Mouse (Mus musculus): Measurements from ENCODE around the gene Polk. TPM values are rescaled to one million over a fixed set of nuclear protein-coding genes. Genes with fewer than 3 reads are reported as not detected.

Polk gene
- polyA plus RNA-seq, 1 experiment from 2014 or later: 8.4 TPM

DNA sequence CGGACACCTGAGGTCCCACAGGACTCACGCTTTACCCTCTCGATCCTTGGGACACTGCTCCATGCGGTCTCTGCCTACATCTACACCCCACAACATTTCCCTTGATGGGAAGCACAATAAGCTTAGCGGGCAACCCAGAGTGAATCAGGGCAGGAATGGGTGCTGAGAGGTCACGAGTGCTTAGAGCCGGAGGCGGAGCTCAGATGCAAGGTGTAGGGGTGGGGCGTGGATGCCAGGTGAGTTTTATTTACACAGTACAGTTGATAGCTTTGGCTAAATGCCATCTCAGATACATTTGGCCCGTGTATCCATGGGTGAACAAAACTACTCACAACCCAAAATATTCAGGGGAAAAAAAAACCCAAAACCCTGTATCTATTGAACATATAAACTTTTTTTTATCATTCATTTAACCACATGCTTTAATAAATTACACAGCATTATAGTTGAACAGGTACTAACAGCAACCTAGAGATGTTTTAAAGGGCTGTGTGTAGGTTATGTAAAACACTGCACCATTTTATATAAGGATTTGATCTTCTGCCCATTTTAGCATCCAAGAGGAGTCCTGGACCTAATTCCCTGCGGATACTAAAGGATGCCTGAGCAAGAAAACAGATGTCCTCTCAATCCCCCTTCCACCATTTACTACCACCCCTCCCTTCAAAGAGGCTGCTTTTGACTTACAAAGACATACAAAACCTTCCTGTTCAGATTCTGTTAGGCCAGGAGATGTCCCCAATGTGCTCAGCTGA, 90.8 kb downstream of the Polk start:
- Histone ChIP-seq H3K4me1 (no peaks in the 10 kb centered on the region), H3K9me3 (no peaks in the 10 kb centered on the region), H3K4me2 (no peak overlapping the region), H3K27ac (no peak overlapping the region), H3K27me3 (no peaks in the 10 kb centered on the region), H3K9ac (no peak overlapping the region), H3K36me3 (replicated peaks) (no peaks in the 10 kb centered on the region), H3K4me3 (replicated peaks) (no peak overlapping the region)
- WGBS: 92% methylated on average over 11 of the region's 11 CpGs
- ATAC-seq (ENCODE audit: low FRiP score): no peak

DNA sequence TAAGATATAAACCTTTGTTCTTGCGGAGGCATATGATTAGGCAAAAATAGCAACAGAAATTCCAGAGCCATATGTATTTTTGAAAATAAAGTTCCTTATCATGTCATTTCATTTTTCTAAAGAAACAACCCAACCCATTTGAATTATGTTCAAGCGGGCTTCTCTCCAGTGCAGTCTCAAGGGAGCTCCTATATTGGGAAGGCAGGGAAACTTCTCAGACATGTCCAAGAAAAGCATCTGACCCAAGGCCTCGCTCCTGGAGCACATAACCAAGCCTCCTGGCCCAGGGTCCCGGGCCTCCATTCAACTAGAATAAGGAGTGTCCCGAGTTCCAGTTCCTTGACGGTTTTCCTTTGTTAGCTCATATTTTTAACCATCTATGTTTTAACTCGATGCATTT, 91.5 kb downstream of the Polk start:
- H3K9ac ChIP-seq: no peak overlapping the region
- WGBS: 96% methylated on average over 7 of the region's 7 CpGs
- H3K4me2 ChIP-seq: no peak overlapping the region
- no peaks in the 10 kb centered on the region for H3K9me3 ChIP-seq
- ATAC-seq (ENCODE audit: low FRiP score): no peak
- no peak overlapping the region for H3K27ac ChIP-seq
- H3K4me1 ChIP-seq: no peaks in the 10 kb centered on the region
- no peaks in the 10 kb centered on the region for H3K36me3 ChIP-seq (replicated peaks)
- no peaks in the 10 kb centered on the region for H3K27me3 ChIP-seq
- H3K4me3 ChIP-seq (replicated peaks): no peak overlapping the region

DNA sequence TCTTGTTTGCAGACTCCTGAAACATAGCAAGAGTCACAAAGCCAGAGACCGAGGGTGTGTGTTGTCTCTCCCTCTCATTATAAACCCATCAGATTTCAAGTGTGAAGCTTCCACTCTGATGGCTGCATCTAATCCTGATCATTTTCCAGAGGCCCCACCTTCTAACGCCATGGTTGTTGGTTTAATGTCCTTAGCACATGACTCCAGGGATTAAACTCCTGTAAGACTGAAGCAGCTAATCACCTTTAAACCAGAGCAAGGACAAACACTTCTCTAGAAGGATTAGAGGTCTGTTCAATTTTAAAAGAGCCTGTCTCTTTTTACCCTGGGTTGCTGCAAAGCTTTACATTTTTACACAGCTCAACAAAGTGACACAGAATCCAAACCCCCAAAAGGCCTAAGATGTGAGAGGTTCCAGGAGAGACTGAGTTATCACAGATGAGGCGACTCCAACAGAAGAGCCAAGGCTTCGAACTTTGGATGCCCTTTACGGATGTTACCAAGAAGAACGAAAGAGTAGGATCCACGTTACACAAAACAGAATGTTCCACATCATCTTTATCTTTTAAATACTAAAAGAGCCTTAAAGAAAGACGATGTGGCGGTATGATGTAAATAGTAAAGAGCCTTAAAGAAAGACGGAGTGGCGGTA, 92.0 kb downstream of the Polk start:
- Histone ChIP-seq H3K4me1 (no peaks in the 10 kb centered on the region), H3K4me2 (no peak overlapping the region), H3K27ac (no peak overlapping the region), H3K4me3 (replicated peaks) (no peak overlapping the region), H3K9ac (no peak overlapping the region), H3K27me3 (no peaks in the 10 kb centered on the region), H3K36me3 (replicated peaks) (no peaks in the 10 kb centered on the region), H3K9me3 (no peaks in the 10 kb centered on the region)
- ATAC-seq (ENCODE audit: low FRiP score): no peak
- WGBS: 85% methylated on average over 11 of the region's 11 CpGs

DNA sequence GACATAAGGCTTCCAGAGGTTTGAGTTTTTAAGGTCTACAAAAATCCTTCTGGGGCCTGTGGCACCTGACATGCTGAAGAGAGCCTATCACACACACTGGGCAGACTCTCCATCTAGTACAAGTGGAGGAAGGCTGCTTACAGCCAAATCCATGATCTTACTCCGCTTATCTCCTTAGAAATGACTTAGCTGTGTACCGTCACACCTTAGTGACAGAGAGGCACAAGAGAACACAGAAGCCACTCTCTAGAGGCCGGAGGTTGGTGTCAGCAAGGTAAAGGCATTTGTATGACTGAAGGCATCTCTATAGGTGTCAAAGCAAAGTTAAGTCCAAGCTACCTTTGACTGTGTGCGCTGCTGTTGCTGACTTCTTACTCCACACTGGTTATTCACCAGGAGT, 101.9 kb downstream of the Polk start:
- Histone ChIP-seq H3K36me3 (replicated peaks) (no peaks in the 10 kb centered on the region), H3K9me3 (no peaks in the 10 kb centered on the region), H3K9ac (no peak overlapping the region), H3K4me1 (no peaks in the 10 kb centered on the region), H3K4me3 (replicated peaks) (no peak overlapping the region), H3K27ac (no peak overlapping the region), H3K27me3 (no peaks in the 10 kb centered on the region), H3K4me2 (no peak overlapping the region)
- no peak for ATAC-seq (ENCODE audit: low FRiP score)
- 92% methylated on average over 4 of the region's 4 CpGs for WGBS

DNA sequence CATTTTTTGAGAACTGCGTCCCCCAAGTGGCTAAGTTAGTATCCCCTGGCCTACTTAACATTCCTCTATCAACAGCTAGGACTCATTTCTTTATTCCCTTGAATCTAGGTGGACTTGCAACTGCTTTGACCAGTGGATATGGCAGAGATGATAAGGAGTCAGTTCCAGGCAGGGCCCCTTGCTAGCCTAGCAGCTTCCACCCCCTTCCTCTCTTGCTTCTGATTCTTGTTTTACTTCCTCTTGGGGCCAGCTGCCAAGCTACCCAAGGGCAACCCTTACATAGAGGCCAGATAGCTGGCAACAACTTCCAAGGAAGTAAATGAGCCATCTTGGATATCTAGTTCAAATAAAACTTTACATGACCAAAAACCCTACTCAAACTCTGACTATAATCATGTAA, 105.5 kb downstream of the Polk start:
- no peaks in the 10 kb centered on the region for H3K27me3 ChIP-seq
- no peak overlapping the region for H3K4me3 ChIP-seq (replicated peaks)
- ATAC-seq (ENCODE audit: low FRiP score): no peak
- no peaks in the 10 kb centered on the region for H3K36me3 ChIP-seq (replicated peaks)
- no peak overlapping the region for H3K4me2 ChIP-seq
- H3K9ac ChIP-seq: no peak overlapping the region
- H3K9me3 ChIP-seq: no peaks in the 10 kb centered on the region
- WGBS: 96% methylated on average over 1 of the region's 1 CpGs
- H3K27ac ChIP-seq: no peak overlapping the region
- peaks cover 7% of the 10 kb centered on the region; the same call in 1 of the 2 replicates for H3K4me1 ChIP-seq

DNA sequence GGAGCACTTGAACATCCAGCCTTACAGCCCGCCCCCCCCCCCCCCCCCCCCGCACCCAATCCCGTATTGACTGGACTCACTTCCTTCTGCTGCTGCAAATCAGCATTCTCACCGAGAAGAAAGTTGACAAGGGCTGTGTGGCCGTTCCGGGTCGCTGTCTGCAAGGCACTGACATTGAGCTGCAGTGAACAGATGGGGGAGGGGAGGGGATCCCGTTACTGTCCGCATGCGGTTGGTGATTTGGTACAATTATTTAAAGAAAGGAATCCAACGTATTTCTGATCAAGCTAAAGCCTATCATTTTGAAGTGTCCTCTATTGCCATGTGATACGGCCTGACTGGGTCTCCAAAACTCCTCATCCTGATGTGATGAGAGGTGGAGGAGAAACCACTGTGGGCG, 106.6 kb downstream of the Polk start:
- H3K27me3 ChIP-seq: no peaks in the 10 kb centered on the region
- no peak for ATAC-seq (ENCODE audit: low FRiP score)
- no peaks in the 10 kb centered on the region for H3K36me3 ChIP-seq (replicated peaks)
- H3K4me2 ChIP-seq: no peak overlapping the region
- H3K4me1 ChIP-seq: peaks cover 7% of the 10 kb centered on the region; the same call in 1 of the 2 replicates
- no peak overlapping the region for H3K9ac ChIP-seq
- WGBS: 44% methylated on average over 13 of the region's 13 CpGs
- H3K4me3 ChIP-seq (replicated peaks): no peak overlapping the region
- H3K9me3 ChIP-seq: no peaks in the 10 kb centered on the region
- no peak overlapping the region for H3K27ac ChIP-seq

DNA sequence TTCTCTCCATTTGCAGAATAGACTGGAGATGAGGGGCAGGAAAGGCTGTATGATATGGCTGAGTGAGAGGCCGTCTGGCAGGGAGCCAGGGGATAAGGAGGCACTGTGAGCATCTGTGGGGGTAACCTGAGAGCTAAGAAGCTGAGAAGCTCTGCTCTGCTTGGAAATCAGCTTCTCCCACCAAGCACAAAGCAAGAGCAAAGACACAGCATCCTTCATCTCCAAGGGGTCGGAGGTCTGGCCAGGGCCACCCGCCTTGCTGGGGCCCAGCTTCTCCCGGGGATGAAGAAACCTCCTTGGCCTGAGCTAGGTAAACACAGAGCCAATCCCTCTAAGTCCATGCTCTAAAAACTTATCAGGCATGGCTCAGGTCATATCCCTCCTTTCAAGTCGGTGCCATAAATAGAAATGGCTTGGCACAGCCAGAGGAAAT, 107.5 kb downstream of the Polk start:
- Histone ChIP-seq H3K4me1 (peaks cover 7% of the 10 kb centered on the region; the same call in 1 of the 2 replicates), H3K4me3 (replicated peaks) (no peak overlapping the region), H3K4me2 (no peak overlapping the region), H3K27me3 (no peaks in the 10 kb centered on the region), H3K27ac (no peak overlapping the region), H3K9ac (no peak overlapping the region), H3K36me3 (replicated peaks) (no peaks in the 10 kb centered on the region), H3K9me3 (no peaks in the 10 kb centered on the region)
- ATAC-seq (ENCODE audit: low FRiP score): no peak
- 70% methylated on average over 5 of the region's 5 CpGs for WGBS

DNA sequence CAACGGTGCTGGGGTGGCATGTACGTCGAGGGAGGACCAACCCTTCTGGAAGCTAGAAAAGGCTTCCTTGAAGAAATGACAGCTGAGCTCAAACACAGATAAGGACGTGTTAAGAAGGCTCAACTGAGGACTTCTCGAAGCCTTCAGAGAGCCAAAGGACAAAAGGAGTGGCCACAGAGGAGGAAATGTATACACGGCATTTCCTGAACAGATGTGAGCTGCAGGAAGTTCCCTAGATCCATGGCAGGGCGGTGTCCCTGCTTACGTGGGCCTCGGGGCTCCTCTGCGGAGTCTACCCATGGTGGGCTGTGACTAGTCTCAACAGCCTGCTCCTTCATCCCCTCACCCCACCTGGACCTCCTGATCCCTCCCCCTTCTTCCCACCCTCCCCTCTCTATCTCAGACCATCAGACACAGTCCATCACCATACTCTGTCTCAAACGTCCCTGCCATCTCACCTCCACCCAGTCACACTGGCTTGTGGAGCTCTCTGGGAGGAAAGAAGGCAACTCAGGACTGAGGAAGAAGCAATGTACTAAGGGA, 108.7 kb downstream of the Polk start:
- Histone ChIP-seq H3K27me3 (no peaks in the 10 kb centered on the region), H3K36me3 (replicated peaks) (no peaks in the 10 kb centered on the region), H3K4me2 (no peak overlapping the region), H3K27ac (no peak overlapping the region), H3K4me3 (replicated peaks) (no peak overlapping the region), H3K9ac (no peak overlapping the region), H3K9me3 (no peaks in the 10 kb centered on the region), H3K4me1 (peaks cover 7% of the 10 kb centered on the region; the same call in 1 of the 2 replicates)
- WGBS: 81% methylated on average over 11 of the region's 11 CpGs
- no peak for ATAC-seq (ENCODE audit: low FRiP score)

DNA sequence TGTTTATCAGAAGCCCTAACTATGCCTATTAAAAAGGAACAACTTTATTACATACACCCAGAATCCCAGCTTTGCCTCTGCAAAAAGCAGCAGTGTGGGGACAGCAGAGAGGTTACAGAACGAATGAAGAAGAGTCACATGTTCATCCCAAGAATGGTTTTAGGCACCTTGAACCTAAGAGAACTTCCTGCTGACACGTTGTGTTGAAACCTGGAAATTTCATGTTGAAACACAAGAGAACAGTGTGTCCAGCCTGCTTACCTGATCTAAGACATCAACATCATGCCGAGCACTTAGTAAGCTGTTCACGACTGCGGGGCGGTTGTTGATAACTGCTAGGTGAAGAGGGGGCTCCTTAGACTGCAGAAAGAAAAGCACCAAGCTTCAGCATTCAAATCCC, 109.3 kb downstream of the Polk start:
- 88% methylated on average over 6 of the region's 6 CpGs for WGBS
- H3K4me1 ChIP-seq: peaks cover 7% of the 10 kb centered on the region; the same call in 1 of the 2 replicates
- no peaks in the 10 kb centered on the region for H3K27me3 ChIP-seq
- H3K4me2 ChIP-seq: no peak overlapping the region
- H3K4me3 ChIP-seq (replicated peaks): no peak overlapping the region
- H3K27ac ChIP-seq: no peak overlapping the region
- no peaks in the 10 kb centered on the region for H3K36me3 ChIP-seq (replicated peaks)
- no peak for ATAC-seq (ENCODE audit: low FRiP score)
- H3K9me3 ChIP-seq: no peaks in the 10 kb centered on the region
- H3K9ac ChIP-seq: no peak overlapping the region

DNA sequence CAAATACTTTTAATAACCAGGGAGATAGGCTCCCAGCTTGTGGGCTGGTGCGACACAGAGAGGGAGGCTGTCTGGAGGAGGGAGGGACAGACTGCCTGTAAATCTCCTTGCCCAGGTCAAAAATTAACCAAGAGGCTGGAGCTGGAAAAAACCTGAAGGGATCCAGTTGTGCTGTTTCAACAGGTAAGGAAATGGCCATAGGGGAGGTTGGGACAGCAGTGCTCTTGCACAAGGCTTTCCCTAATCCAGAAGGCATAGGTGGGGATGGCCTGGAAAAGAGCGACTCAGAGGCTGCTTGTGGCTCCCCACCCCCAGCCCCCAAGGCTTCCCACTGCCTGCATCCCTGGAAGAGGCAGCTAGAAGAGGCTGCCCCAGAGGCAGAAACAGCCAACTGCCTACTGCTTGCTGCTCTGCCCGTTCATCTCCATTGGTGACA, 110.0 kb downstream of the Polk start:
- no peak overlapping the region for H3K4me3 ChIP-seq (replicated peaks)
- no peak overlapping the region for H3K9ac ChIP-seq
- H3K27me3 ChIP-seq: no peaks in the 10 kb centered on the region
- H3K4me1 ChIP-seq: peaks cover 7% of the 10 kb centered on the region; the same call in 1 of the 2 replicates
- no peaks in the 10 kb centered on the region for H3K9me3 ChIP-seq
- no peaks in the 10 kb centered on the region for H3K36me3 ChIP-seq (replicated peaks)
- no peak overlapping the region for H3K4me2 ChIP-seq
- no peak for ATAC-seq (ENCODE audit: low FRiP score)
- WGBS: 64% methylated on average over 3 of the region's 3 CpGs
- no peak overlapping the region for H3K27ac ChIP-seq

DNA sequence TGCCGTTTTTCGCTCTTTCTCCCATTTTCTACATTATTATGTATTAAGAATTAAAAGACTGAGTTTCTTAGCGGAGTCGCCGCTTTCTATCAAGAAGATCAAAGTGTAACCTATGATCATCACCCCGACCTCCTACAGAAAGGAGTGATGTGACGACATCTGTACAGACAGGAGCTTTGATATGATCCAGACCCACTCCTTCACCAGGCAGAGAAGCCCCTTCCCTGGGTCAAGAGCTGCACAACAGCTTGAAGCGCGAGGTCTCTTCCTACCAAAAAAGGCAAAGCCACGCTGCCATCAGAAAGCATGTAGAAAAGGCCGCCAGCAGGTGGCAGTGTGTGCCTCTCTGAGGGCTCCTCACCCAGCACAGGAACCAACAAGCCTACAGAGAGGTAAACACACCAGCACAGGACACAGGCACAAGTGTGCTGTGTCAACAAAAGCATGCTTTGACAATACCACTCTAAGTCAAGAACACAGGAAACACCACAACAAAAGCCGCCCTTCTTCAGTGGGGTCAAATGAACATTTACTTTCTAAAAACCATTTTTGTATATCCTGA, 110.7 kb downstream of the Polk start:
- Histone ChIP-seq H3K27me3 (no peaks in the 10 kb centered on the region), H3K4me3 (replicated peaks) (no peak overlapping the region), H3K9me3 (no peaks in the 10 kb centered on the region), H3K9ac (no peak overlapping the region), H3K27ac (no peak overlapping the region), H3K4me1 (peaks cover 7% of the 10 kb centered on the region; the same call in 1 of the 2 replicates), H3K4me2 (no peak overlapping the region), H3K36me3 (replicated peaks) (no peaks in the 10 kb centered on the region)
- WGBS: 42% methylated on average over 12 of the region's 12 CpGs
- peak; percentile 84 for ATAC-seq (ENCODE audit: low FRiP score)

All from forebrain, embryonic 12.5 days (tissue).